Mouse (Mus musculus): Measurements from ENCODE around the gene Ccnjl. TPM values are rescaled to one million over a fixed set of nuclear protein-coding genes. Genes with fewer than 3 reads are reported as not detected.

Ccnjl gene
- polyA plus RNA-seq, 2 experiments from 2014 or later: 0.24 TPM; not detected in 1

DNA sequence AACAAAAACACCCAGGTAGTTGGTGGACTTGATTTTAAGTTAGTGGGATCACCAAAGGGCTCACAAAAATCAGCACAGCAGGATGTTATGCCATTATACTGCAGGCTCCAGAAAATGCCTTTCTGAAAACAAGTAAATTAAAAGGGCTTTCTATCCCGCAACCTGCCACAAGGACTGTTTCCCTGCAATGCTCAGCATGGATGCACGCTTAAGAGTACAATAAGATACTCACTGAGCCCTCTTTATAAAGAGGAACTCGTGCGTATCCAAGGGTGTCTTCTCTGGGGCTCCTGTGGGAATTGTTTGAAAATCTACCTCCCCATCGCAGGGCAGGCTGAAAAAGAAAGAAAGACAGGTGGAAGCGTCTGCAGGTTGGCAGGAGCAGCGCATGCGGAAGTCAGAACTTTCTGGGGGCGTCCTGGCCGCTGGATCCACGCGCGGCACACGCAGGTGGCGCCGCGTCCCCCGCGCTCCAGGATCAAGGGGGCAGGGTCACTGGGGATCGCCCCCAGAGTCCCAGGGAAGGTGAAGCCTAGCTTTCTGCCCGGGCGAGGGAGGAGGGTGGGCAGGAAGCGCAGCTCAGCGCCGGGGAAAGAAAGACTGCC lies 404 bp upstream of the Ccnjl start:
- ATAC-seq: peak; percentile 53

DNA sequence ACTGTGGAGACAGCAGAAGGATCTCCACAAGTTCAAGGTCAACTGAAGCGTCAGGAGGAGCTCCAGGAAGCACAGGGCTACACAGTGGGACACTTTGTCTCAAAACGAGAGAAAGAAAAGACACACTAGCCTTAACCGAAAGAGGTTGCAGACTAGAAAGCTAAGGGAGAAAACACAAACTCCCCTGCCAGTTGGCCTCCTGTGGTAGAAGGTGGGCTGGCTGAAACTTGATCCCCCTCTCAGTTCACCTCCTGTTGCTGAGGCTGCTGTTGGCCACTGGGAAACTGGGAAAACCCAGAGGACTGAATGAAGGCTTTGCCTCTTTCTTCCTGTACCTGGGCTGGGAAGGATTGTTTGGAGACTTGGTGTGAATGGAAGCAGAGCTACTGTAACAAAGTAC lies 1.5 kb downstream of the Ccnjl start:
- ATAC-seq: no peak

GRCm38 (mm10) chr11:43531619-43532018 lies 3.0 kb downstream of the Ccnjl start:
- ATAC-seq: no peak

DNA sequence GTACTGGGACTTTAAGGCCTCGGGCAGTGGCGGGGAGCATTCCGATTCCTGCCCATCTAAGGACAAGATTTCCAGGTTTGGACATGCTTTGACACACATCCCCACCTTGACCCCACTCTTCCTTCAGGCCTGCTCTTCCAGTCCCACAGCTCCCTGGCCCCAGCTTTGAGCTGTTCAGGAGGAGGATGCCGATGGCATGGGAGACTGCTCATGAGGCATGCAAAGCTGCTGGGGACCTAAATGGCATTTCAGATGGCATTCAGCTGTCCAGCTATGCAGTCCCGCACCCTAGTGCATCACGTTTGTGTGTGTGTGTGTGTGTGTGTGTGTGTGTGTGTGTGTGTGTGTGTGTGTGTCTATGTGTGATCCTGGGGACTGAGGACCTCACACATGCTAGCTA lies 8.5 kb downstream of the Ccnjl start:
- no peak for ATAC-seq

DNA sequence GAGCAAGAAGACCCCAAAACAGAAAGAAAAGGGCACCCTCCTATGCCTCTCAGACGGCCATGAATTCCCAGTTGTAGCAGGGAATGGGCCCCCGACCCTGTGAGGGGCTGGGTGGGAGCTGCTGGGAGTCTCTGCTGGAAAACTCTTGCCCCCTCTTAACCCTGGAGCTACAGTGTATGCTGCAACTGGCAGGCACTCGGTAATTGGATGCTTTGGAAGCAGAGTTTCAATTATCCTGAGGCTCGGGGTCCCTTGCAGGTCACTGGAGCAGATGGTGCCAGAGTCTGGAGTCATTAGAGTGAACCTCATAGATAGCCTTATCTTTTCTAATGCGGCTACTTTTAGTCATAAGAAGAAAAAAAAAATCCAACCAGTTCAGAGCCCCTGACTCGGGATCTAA lies 11.3 kb downstream of the Ccnjl start:
- no peak for ATAC-seq

GRCm38 (mm10) chr11:43543711-43544466 lies 15.3 kb downstream of the Ccnjl start:
- no peak for ATAC-seq

DNA sequence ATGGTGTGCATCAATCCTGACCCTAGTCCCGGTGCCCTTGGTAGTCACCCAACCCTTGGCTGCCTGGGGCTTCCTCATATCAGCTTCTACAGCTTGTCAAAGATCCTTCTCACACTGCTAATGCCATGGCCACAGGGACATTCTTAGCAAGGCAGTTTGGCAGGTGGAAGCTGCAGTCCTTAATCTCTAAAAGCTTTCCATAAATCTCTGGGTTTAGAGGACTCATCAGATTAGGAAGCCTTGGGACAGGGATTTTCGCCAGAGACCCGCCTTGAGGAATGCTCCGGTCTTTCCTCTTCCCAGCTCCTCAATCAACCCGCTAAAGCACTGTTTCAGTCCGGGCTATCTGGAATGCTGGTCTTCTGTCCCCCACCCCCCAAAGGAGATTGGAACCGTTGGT lies 16.2 kb downstream of the Ccnjl start:
- no peak for ATAC-seq

GRCm38 (mm10) chr11:43545873-43546475 lies 17.4 kb downstream of the Ccnjl start:
- ATAC-seq: no peak

DNA sequence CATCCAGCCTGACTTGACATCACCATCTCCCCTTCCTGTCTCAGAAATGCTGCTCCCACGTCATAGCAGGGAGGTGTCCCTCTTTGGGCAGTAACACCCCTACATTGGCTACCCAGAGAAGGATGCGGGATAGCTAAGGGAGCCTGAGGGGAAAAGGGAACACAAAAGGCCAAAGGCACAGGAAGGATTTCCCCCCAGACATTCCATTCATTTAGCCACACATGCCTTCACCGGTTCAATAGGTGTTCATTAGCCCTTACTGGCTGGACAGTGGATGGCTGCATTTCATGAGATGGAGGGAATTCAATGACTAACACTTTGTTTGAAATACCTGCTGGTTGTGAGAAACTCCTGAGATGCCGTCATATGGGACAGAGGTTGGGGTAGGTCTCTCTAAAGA lies 18.1 kb downstream of the Ccnjl start:
- no peak for ATAC-seq

DNA sequence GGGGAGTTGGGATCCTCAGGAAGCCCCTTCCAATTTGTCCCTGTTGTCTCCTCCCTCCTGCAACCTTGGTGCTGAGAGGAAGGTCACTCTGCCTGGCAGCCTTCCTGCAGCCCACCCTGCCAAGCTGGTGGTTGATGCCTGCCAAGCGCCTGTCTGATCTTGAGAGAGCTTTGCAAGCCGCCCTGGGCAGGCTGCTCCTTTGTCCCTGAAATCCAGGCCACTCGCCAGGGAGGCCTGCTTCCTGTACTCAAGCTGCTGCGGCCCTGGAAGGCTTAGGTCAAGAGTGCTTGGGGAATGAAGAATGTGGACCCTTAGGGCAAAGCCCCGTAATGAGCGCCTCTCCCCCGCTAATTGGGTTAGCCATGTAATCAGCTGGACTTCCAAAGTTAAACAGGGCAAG lies 19.6 kb downstream of the Ccnjl start:
- no peak for ATAC-seq

- no peak for ATAC-seq
Observed at GRCm38 (mm10) chr11:43548657-43549435, 20.3 kb downstream of the Ccnjl start.

GRCm38 (mm10) chr11:43549701-43550100 lies 21.1 kb downstream of the Ccnjl start:
- no peak for ATAC-seq

GRCm38 (mm10) chr11:43551756-43552155 lies 23.2 kb downstream of the Ccnjl start:
- no peak for ATAC-seq

DNA sequence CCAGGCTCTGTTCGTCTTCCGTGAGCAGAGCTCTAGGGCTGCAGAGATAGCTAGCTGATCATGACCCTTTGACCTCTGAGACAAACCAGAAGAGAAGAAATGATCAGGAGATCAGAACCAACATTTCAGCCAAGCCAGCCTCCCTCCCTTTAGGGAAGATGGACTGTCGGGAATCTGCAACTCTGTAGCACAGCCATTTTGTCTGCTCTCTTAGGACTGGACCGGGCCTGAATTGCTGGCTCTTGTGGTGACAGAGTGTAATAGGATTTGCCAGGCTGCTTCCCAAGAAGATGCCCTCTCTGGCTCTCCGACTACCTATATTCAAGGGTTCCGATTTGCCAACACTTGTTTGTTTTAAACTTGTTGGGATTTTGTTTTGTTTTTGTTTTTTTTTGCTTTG lies 24.1 kb downstream of the Ccnjl start:
- no peak for ATAC-seq

- ATAC-seq: no peak
Observed at GRCm38 (mm10) chr11:43556538-43556937, 28.0 kb downstream of the Ccnjl start.

GRCm38 (mm10) chr11:43559515-43560292 lies 31.1 kb downstream of the Ccnjl start:
- ATAC-seq: no peak

DNA sequence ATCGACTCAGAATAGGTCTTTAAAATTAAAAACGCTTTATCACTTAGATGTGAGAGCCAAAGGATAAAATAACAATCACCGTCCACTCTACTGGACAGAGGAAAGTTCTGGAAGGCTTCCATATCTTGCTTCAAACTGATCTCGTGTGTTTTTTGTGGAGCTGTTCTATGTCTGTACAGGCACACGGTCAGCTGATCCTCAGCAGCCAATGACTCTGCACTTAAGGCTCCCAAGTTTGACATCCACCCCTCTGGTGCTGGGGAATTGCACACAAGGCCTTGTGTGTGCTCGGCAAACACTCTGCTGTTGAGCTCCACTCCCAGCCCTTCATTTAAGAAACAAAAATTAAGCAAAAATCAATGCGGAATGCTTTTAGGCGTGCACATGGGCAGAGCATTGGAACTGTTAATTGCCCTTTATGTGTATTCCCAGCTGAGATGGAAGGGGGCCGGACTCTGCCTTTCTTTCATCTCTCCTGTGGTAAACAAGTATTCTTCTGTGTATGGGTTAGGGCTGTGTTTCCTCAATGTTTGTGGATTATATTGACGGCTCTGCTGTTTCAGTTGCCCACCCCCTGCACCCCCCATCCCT lies 35.2 kb downstream of the Ccnjl start:
- no peak for ATAC-seq

DNA sequence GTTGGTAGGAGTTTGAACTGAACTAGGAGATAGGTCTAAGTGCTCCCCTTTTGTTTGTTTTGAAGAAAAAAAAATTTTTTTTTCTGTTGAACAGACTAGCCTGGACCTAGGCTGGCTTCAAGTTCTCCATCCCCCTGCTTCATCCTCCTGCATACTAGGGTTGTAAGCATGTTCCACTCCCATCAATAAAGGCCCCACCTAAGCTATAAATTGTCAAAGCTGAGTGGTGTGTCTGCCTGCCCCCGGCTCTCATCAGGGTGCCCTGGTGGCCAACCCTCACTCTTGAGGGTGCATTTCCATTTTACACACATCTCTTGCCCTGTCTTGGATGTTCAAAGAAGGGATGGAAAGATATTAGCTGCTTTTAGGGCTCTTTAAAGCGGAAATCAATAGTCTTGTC lies 36.8 kb downstream of the Ccnjl start:
- no peak for ATAC-seq

DNA sequence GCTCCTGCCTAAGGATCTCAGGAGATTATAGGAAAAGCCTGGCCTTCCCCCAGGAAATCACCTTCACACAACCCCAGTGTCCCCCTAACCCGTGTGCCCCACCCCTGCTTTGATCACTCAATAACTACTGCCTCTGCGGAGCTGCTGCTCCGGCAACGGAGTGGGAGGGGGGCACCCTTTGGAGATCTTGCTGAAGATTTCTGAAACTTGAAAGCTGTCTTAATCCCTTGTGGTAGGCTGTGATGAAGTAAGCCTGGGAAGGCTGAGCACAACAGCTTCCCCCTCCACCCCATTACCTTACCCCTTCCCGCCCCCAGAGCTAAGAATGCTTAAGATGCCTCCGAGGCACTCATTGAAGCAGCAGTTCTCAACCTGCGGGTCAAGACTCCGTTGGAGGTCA lies 37.3 kb downstream of the Ccnjl start:
- ATAC-seq: no peak

GRCm38 (mm10) chr11:43566696-43567095 lies 38.1 kb downstream of the Ccnjl start:
- no peak for ATAC-seq

- ATAC-seq: no peak
Observed at GRCm38 (mm10) chr11:43568263-43568662, 39.7 kb downstream of the Ccnjl start.

GRCm38 (mm10) chr11:43569188-43569587 lies 40.6 kb downstream of the Ccnjl start:
- no peak for ATAC-seq
